Mouse (Mus musculus): ENCODE results near the gene Erv3. TPM values are rescaled to one million over a fixed set of nuclear protein-coding genes. Genes with fewer than 3 reads are reported as not detected.
"Not testable (repeated sequence)": the region's sequence is repeated elsewhere in the genome, so short reads cannot be mapped to it uniquely, and the experiment has no call there.

The Erv3 gene
- polyA plus RNA-seq, 1 experiment: not detected

DNA sequence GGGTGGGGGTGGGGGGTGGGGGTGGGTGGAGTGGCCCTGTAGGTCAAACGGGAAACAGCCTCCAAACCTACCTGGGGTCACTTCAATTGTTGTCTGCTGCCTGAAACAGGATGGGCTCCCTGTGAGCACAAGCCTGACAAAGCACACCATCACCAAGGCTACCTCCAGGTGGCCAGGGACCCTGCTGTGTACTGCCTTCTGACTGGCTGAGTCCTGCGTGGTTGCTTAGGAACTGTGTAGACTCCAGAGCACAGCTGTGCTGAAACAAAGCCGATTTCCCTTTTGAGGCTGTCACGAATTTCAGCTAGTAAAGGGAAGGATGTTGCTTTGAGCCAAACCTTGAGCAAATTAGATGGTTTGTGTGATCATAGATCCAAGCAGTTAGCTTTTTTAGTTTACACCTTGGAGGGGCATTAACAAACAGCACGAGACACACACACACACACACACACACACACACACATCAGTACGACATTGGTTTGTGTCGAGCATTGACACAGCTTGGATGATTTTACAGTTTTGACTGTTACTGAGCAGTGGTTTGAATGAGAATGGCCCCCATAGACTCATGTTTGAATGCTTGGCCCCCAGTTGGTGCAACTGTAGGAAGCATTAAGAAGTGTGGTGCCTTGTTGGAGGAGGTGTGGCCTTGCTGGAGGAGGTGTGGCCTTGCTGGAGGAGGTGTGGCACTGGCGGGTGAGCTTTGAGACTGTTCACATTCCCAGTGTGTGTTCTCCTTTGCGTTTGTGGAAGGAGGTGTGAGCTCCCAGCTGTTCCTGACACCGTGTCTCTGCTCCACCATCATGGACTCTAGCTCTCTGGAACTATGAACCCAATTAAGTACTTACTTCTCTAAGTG, 11.8 kb downstream of the Erv3 start:
- TF ChIP-seq CTCF (IDR thresholded peaks at IDR 0.05; ENCODE audit: borderline replicate concordance, insufficient read depth, low read length): no peak
- TF ChIP-seq POLR2A (IDR thresholded peaks at IDR 0.05; ENCODE audit: low read depth, low read length): no peak
- Histone ChIP-seq H3K27ac (ENCODE audit: insufficient read depth, low read length) (no peak overlapping the region), H3K4me3 (ENCODE audit: insufficient read depth, low read length) (no peak overlapping the region), H3K4me1 (ENCODE audit: control insufficient read depth, insufficient read depth, low read length) (no peaks in the 10 kb centered on the region)

DNA sequence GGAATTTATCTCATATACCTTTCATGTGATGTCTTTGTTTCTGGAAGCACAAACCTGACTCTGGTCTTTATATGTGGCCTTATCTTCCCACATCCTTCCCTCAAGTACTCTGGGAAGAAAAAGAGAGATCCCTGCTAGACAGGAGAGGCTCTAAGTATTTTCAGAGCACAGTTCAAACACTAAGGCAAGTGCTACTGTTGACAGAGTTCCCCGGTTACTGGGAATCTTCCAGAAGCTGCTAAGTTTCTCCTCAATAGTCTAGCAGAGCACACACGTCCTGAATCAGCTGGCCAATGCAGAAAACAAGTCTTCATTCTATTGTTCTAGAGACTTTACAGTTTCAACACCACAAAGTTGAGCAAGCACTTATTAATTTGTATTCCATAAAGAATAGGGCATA, 12.7 kb downstream of the Erv3 start:
- TF ChIP-seq POLR2A (IDR thresholded peaks at IDR 0.05; ENCODE audit: low read depth, low read length) (no peak), CTCF (IDR thresholded peaks at IDR 0.05; ENCODE audit: borderline replicate concordance, insufficient read depth, low read length) (no peak)

DNA sequence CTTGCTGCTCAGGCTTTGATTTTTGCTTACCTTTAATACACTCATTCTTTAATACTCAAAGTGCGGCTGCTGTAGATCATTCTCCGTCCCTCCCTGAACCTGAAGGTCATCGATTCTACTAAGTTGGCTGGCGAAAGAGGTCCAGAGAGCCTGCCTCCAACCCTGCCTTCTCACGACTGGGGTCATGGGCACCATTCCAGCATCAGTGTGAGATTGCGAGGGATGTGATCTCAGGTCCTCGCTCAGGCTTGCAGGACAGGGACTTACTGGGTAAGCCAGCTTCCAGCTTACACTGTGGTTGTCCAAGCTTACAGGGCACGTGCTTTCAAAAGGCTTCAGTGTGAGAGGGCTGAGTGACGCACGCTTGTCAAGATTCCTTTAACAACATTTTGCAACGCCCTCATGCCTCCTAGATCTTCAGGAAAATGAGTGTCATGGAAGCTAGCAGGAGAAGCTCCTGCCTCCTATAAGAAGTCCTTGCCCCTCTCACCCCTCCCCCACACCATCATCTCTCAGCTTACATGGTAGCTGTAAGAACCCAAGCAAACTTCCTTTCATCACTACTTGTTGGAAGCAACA, 13.3 kb downstream of the Erv3 start:
- Histone ChIP-seq H3K4me3 (ENCODE audit: insufficient read depth, low read length) (no peak overlapping the region), H3K27ac (ENCODE audit: insufficient read depth, low read length) (no peak overlapping the region), H3K4me1 (ENCODE audit: control insufficient read depth, insufficient read depth, low read length) (no peaks in the 10 kb centered on the region)
- TF ChIP-seq CTCF (IDR thresholded peaks at IDR 0.05; ENCODE audit: borderline replicate concordance, insufficient read depth, low read length) (no peak), POLR2A (IDR thresholded peaks at IDR 0.05; ENCODE audit: low read depth, low read length) (no peak)

More for the DNA sequence above, 12.7 kb downstream of the Erv3 start:
- H3K27ac ChIP-seq (ENCODE audit: insufficient read depth, low read length): no peak overlapping the region
- no peak overlapping the region for H3K4me3 ChIP-seq (ENCODE audit: insufficient read depth, low read length)
- no peaks in the 10 kb centered on the region for H3K4me1 ChIP-seq (ENCODE audit: control insufficient read depth, insufficient read depth, low read length)

DNA sequence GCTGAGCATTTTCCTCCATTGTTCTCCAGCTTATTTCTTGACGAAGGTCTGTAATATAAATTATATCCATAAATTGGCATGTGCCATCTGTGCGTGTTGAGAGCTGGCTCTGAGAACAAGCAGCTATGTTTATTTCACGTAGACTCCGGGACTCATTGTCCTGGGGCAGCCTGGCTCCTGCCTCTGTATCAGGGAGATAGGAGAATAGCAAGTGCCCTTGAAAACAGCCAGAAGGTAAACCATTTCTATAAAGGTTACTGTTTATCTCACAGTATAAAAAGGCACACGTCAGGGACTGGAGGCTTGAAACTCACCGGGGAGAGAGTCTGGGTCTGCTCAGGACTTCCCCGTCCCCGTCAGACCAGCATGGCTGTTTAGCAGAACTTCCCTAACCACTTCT, 13.9 kb downstream of the Erv3 start:
- TF ChIP-seq POLR2A (IDR thresholded peaks at IDR 0.05; ENCODE audit: low read depth, low read length): no peak
- TF ChIP-seq CTCF (IDR thresholded peaks at IDR 0.05; ENCODE audit: borderline replicate concordance, insufficient read depth, low read length): no peak

DNA sequence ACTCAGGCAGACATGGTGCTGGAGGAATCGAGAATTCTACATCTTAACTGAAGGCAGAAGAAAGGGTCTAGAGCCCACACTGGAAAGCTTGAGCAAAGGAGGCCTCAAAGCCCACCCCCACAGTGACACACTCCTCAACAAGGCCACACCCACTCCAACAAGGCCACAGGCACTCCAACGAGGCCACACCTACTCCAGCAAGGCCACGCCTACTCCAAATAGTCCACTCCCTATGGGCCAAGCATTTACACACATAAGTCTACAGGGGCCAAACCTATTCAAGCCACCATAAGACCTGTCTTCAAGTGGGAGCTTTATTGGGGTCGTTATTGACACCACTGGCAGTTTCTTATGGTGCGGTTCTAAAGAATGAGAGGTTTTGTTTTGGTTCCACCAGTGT, 17.0 kb downstream of the Erv3 start:
- TF ChIP-seq CTCF (IDR thresholded peaks at IDR 0.05; ENCODE audit: borderline replicate concordance, insufficient read depth, low read length) (no peak), POLR2A (IDR thresholded peaks at IDR 0.05; ENCODE audit: low read depth, low read length) (no peak)
- no peak overlapping the region for H3K4me3 ChIP-seq (ENCODE audit: insufficient read depth, low read length)
- H3K4me1 ChIP-seq (ENCODE audit: control insufficient read depth, insufficient read depth, low read length): no peaks in the 10 kb centered on the region

More for the DNA sequence above, 13.9 kb downstream of the Erv3 start:
- H3K4me1 ChIP-seq (ENCODE audit: control insufficient read depth, insufficient read depth, low read length): no peaks in the 10 kb centered on the region
- H3K27ac ChIP-seq (ENCODE audit: insufficient read depth, low read length): no peak overlapping the region
- no peak overlapping the region for H3K4me3 ChIP-seq (ENCODE audit: insufficient read depth, low read length)

DNA sequence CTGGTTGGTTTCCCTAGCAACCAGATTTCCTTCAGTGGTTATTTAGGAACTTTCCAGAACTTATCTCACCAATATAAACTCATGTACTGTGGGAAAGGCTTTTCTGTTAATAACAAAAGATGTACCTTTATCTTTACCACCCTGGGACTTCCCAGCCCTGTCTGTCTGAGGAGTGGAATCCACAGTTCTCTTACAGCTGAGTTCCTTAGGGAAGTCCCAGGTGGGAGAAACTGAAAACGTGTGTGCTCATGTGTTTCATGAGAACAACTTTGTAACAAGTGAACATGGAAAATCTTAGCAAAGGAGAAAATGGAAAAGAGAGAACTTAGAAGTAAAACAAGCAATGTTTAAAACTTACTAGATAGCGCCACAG, 18.2 kb downstream of the Erv3 start:
- no peak overlapping the region for H3K4me3 ChIP-seq (ENCODE audit: insufficient read depth, low read length)
- H3K27ac ChIP-seq (ENCODE audit: insufficient read depth, low read length): no peak overlapping the region
- H3K4me1 ChIP-seq (ENCODE audit: control insufficient read depth, insufficient read depth, low read length): no peaks in the 10 kb centered on the region
- no peak for TF ChIP-seq CTCF (IDR thresholded peaks at IDR 0.05; ENCODE audit: borderline replicate concordance, insufficient read depth, low read length)
- TF ChIP-seq POLR2A (IDR thresholded peaks at IDR 0.05; ENCODE audit: low read depth, low read length): no peak

More for the DNA sequence above, 17.0 kb downstream of the Erv3 start:
- no peak overlapping the region for H3K27ac ChIP-seq (ENCODE audit: insufficient read depth, low read length)

DNA sequence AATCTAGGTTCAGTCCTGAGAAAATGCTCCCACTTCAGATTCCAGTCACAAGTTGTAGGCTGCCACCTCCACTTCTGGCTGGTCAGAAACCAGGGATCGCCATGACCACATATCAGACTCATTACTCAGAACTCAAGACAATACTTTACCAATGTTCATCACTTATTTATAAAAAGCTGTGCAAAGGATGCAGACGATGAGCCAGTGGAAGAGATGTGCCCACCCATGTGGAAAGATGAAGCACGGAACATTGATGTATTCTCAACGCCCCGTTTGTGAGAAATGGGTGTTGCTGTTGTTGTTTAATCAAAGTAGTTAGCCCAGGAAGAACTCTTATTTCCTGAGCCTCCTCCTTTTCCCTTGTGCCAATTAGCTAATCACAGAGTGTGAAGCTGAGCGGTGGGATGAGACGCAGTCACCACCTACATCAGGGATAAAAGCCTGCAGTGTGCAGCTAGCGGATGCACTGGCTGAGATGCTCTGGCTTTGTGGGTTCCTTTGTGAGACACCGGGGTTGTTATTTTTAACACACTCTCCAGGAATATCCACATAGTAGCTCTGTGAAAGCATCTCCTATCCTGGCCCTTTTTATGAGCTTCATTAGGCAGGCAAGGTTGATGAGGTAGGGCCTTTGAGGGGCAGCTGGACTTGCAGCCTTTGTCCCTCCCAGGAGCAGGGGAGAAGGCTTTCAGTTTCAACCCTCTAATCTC, 18.8 kb downstream of the Erv3 start:
- H3K4me1 ChIP-seq (ENCODE audit: control insufficient read depth, insufficient read depth, low read length): no peaks in the 10 kb centered on the region
- TF ChIP-seq CTCF (IDR thresholded peaks at IDR 0.05; ENCODE audit: borderline replicate concordance, insufficient read depth, low read length): no peak
- no peak for TF ChIP-seq POLR2A (IDR thresholded peaks at IDR 0.05; ENCODE audit: low read depth, low read length)
- no peak overlapping the region for H3K4me3 ChIP-seq (ENCODE audit: insufficient read depth, low read length)
- H3K27ac ChIP-seq (ENCODE audit: insufficient read depth, low read length): no peak overlapping the region

DNA sequence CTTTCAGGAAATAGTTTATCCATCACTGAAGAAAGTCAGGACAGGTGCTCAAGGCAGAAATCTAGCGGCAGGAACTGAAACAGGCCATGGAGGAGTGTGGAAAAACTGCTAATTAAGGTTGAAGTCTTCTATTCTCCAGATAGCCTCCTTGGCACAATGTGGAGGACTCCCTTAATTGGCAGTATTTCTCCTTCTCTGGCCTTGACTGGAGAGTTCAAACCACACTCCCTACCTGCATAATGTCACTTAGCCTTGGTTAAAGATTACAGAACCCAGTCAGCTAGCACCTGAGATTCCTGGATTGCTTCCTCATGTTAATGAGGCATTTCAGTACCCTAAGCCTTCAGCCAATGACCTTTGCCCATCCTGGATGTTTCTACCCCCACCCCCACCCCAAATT, 25.3 kb downstream of the Erv3 start:
- Histone ChIP-seq H3K27ac (ENCODE audit: insufficient read depth, low read length) (no peak overlapping the region), H3K4me1 (ENCODE audit: control insufficient read depth, insufficient read depth, low read length) (no peaks in the 10 kb centered on the region), H3K4me3 (ENCODE audit: insufficient read depth, low read length) (no peak overlapping the region)
- TF ChIP-seq POLR2A (IDR thresholded peaks at IDR 0.05; ENCODE audit: low read depth, low read length) (no peak), CTCF (IDR thresholded peaks at IDR 0.05; ENCODE audit: borderline replicate concordance, insufficient read depth, low read length) (no peak)

DNA sequence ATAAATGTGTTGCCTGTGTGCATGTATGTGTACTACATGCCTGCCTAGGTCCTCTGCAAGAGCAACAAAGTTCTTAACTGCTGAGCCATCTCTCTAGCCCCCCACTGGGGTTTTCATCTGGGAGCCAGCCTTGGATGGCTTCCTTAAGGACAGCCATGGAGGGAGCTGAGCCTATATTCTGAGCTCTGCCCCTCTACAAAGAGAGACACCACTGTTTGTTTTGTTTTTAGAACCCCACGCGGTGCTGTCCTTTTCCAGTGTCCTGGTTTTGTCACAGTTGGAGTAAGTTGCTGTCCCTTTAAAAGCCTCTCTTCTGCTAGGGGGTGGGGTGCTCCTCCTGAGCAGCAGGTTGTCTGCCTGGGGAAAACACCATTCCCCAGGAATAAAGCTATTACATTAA, 27.7 kb downstream of the Erv3 start:
- no peak overlapping the region for H3K4me3 ChIP-seq (ENCODE audit: insufficient read depth, low read length)
- TF ChIP-seq POLR2A (IDR thresholded peaks at IDR 0.05; ENCODE audit: low read depth, low read length) (no peak), CTCF (IDR thresholded peaks at IDR 0.05; ENCODE audit: borderline replicate concordance, insufficient read depth, low read length) (no peak)
- no peaks in the 10 kb centered on the region for H3K4me1 ChIP-seq (ENCODE audit: control insufficient read depth, insufficient read depth, low read length)

DNA sequence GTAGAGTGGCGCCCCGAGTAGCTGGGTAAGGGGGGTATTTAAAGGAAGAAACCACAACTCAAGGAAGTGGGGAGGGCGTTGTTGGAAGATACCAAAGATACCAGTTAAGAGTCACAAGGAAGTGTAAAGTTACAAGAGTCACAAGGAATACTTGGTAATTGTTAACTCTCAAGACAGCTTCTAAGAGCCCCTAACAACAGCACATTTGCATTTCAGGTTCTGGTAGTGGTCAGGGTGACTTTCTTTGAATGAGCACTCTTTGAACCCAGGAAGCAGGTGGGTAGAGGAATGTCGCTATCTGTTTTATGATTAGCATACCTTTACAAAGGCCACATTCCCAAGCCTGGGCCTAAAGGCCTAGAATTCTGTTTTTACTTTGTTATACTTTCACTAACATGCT, 28.6 kb downstream of the Erv3 start:
- not testable (repeated sequence) for H3K4me1 ChIP-seq (ENCODE audit: control insufficient read depth, insufficient read depth, low read length); H3K27ac ChIP-seq (ENCODE audit: insufficient read depth, low read length); H3K4me3 ChIP-seq (ENCODE audit: insufficient read depth, low read length)

More for the DNA sequence above, 27.7 kb downstream of the Erv3 start:
- H3K27ac ChIP-seq (ENCODE audit: insufficient read depth, low read length): no peak overlapping the region

Measured in embryonic fibroblast, embryonic 13.5 days (primary cell).